Mouse (Mus musculus) CH12.LX (cell line): ENCODE measurements around the gene Omt2b.

Source experiments
- BHLHE40 ChIP-seq: IDR thresholded peaks from 2 replicates; pipeline ENCODE4 v1.6.1; 2011; ENCODE audit warnings: mild to moderate bottlenecking, low read depth, low read length, improper control_type of control experiment
- CTCF ChIP-seq, 2 experiments: IDR thresholded peaks in 1 of 2; conservative IDR thresholded peaks in 1 of 2; 2 replicates each; pipeline ENCODE4 v1.5.1; 2011 to 2012; ENCODE audit warnings: low read depth in 2 of 2, low read length in 2 of 2, improper control_type of control experiment in 1 of 2, inconsistent platforms in 1 of 2, mild to moderate bottlenecking in 1 of 2, moderate library complexity in 1 of 2
- EP300 ChIP-seq: IDR thresholded peaks from 2 replicates; pipeline ENCODE4 v1.6.1; 2011; ENCODE audit warnings: low read length, improper control_type of control experiment
- MAFK ChIP-seq: IDR thresholded peaks from 2 replicates; pipeline ENCODE4 v1.6.1; 2011; ENCODE audit warnings: low read length, improper control_type of control experiment; ENCODE audit not compliant: insufficient replicate concordance
- MAX ChIP-seq: IDR thresholded peaks from 2 replicates; pipeline ENCODE4 v1.6.1; 2011; ENCODE audit warnings: low read length, improper control_type of control experiment
- MEF2A ChIP-seq: IDR thresholded peaks from 2 replicates; pipeline ENCODE4 v1.6.1; 2014; ENCODE audit warnings: low read depth, mild to moderate bottlenecking, inconsistent platforms, low read length, improper control_type of control experiment, borderline replicate concordance
- POLR2A ChIP-seq: IDR thresholded peaks from 2 replicates; pipeline ENCODE4 v1.6.1; 2011; ENCODE audit warnings: low read depth, mild to moderate bottlenecking, improper control_type of control experiment, low read length
- USF1 ChIP-seq: IDR thresholded peaks from 2 replicates; pipeline ENCODE4 v1.6.1; 2014; ENCODE audit warnings: low read depth, mild to moderate bottlenecking, inconsistent platforms, low read length, improper control_type of control experiment

DNA sequence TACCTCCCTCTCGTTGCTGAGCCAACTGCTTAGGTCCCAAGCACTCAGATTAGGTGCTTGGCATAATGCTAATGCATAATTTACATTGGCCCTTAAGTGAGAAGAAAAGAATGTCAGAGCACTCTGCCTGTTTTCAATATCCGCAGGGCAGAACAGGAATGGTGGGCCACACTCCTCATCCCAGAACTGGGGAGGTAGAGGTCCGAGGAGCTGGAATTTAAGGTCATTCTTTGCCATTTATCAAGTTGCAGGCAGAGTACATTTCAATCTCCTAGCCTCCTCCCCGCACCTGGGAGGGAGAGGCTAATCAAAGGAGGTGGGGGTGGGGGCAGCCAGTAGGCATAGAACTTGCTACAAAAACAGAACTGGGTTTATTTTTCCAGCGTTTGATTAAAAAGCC is 47.0 kb downstream of the Omt2b start:
- TF ChIP-seq CTCF (conservative IDR thresholded peaks at IDR 0.05 in 1 of 2, IDR thresholded peaks at IDR 0.05 in 1 of 2; ENCODE audit: low read depth in 2 of 2, low read length in 2 of 2): no peak
- TF ChIP-seq EP300: no peak
- no peak for TF ChIP-seq MEF2A
- TF ChIP-seq POLR2A: no peak
- TF ChIP-seq MAFK: no peak
- TF ChIP-seq BHLHE40: no peak
- TF ChIP-seq USF1: no peak
- no peak for TF ChIP-seq MAX
